Mouse (Mus musculus) brain, embryonic 18.5 days (tissue): ENCODE data around the gene Kif5a.
"Not testable (repeated sequence)": the region's sequence is repeated elsewhere in the genome, so short reads cannot be mapped to it uniquely, and the experiment has no call there.

Experiments used
- DNase-seq: peaks from one replicate; pipeline ENCODE4 v3.0.0-alpha.2; 2012; ENCODE audit warnings: low read depth, low spot score

Kif5a gene

GRCm38 (mm10) chr10:127262548-127263398, at the start of gene Kif5a:
TSS of gene Kif5a (minus strand) at chr10:127263348.
- DNase-seq = peak; percentile 34

GRCm38 (mm10) chr10:127312858-127313257, 49.7 kb upstream of the Kif5a start:
- no peak for DNase-seq

GRCm38 (mm10) chr10:127312356-127312676, 49.2 kb upstream of the Kif5a start:
- DNase-seq = peak; percentile 40

- DNase-seq = peak; percentile 92
These were observed 48.6 kb upstream of the Kif5a start, which contains the start of gene Mars for GRCm38 (mm10) chr10:127311476-127312355. TSS of gene Mars (minus strand) at chr10:127311786.

DNA sequence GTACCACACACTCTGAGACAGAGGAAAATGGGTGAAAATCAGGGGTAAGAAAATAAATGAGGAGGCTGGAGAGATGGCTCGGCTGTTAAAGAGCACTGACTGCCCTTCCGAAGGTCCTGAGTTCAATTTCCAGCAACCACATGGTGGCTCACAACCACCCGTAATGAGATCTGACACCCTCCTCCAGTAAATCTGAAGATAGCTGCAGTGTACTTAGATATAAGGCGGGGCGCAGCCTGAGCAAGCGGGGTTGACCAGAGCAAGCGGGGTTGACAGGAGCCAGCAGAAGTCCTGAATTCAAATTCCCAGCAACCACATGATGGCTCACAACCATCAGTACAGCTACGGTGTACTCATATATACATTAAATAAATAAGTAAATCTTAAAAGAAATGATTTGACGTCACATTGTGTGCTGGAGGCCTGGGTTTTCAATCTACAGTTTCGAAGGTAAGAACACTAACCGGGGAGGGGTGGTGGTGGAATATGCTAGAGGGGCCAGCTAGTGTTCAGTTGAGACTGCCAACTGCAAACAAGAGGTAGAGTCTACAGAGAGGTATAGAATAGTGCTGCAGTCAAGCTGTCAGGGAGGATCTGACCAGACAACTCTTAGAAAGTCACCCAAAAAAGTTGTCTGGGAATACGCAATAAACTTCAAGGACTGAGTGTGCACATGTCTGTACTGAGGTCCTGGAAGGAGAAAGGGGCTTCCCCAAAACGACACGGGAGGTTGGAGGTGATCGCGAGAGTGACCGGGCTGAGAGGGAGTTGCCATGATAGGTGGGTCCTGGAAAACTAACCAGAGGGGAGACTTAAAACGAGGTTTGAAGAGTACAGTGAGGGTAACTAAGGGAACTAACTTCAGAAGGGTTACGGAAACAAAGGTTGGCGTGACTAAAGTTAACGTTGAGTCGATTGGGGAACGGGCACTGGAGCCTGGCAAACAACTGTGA, 47.7 kb upstream of the Kif5a start:
- DNase-seq = no peak

- not testable (repeated sequence) for DNase-seq
These were observed 46.0 kb upstream of the Kif5a start for GRCm38 (mm10) chr10:127309167-127309566.

GRCm38 (mm10) chr10:127303136-127303535, 40.0 kb upstream of the Kif5a start:
- DNase-seq = no peak

- DNase-seq = no peak
These were observed 37.2 kb upstream of the Kif5a start for GRCm38 (mm10) chr10:127300361-127300760.

GRCm38 (mm10) chr10:127297015-127297871, 34.1 kb upstream of the Kif5a start:
- DNase-seq = no peak

DNA sequence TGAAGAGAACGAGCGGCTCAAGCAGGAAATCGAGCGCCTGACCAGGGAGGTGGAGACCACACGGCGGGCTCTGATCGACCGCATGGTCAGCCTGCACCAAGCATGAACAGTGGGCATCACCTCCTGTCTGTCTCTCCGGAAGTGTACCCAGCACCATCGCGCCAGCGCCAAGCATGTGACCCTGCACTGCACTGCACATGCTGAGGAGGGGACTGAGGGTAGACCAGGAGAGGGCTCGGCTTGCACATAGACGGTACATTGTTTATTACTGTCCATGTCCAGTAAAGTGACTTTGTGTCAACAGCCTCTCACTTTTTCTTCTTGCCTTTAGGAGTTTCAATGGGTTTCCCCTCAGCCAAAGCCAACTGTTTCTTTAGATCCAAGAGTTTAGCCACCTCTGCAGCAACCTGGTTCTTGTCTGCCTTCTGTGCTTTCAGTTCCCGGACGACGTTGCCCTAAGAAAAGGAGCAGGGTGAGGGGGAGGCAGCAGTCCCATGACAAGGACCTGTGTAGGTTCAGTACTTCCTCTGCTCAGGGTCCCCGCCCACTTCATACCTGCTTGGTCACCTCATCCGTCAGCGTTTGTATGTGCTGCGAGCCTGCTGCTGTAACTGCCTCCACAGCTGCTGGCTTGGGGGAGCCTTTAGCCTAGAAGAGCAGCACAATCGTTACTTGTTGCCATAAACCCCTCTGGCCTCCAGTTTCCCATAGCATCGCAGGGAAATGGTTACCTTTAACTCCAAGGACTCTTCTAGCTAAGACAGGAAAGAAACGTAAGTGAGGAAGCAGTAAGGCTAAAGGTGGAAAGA, 33.0 kb upstream of the Kif5a start:
- no peak for DNase-seq

DNA sequence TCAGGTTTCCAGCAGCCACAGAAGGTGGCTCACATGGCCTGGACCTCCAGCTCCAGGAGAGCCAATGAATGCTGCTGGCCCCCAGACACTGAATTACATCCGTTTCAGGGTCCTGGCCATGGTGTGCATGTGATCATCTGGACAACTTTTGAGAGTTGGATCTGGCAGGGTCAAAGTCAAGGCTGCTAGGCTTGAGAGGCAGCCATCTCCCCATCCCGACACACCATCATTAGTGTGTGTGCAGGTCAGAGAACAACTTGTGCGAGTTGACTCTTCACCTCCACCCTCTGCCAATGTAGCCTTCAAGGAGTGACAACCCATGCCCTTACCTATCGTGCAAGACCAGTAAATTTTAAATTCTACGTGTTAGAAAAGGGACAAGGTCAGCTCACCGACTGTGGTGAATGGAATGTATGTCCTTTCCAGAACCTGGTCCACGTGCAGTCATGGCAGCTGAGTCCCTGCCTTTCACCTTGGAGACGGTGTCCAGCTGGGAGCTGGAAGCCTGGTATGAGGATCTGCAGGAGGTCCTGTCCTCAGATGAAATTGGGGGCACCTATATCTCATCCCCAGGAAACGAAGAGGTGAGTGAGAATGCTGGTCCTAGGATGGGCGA, 31.9 kb upstream of the Kif5a start:
- no peak for DNase-seq

DNA sequence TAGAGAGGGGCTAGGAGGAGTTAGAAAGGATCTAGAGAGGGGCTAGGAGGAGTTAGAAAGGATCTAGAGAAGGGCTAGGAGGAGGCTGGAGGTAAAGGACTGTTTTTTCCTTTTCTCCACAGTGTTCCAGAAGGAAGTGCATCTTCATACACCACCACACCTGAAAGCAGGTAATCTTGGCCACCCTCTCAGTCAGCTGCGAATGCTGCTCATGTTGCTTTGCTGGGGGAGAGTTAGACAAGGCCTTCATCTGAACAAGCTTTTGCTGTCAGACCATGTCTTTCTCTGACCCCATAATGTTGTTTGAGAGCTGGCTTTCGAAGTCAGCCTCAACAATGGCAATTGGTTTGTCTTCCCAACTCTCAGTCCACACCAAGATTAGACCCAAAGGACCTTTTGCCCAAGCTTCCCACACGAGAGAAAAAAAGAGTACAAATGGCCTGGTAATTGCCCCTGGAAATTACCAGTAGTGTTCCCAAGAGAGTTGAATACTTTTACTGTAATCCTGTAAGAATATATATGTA, 30.5 kb upstream of the Kif5a start:
- DNase-seq = no peak

DNA sequence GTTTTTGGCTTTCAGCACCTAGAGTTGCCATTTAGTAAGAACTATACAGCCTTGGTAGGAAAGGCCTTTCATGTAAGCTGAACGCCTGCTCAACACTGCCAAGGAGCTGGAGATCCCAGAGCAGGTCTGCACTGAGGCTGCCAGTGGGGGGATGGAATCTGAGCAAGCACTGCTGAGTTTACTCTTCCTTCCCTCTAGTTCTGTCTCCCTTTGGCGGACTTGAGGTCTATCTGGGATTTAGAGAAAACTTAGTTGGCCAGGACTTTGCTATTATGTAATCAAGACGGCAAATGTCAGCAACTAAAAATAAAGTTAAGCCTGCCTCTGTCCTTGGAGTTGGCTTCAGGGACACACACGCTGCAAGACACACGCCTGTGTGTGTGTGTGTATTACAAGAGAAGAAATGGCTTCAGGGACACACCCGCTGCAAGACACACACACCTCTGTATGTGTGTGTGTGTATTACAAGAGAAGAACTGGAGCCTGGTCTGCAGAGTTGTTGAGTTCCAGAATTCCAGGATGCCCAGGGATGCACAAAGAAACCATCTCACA, 29.9 kb upstream of the Kif5a start:
- DNase-seq = no peak

DNA sequence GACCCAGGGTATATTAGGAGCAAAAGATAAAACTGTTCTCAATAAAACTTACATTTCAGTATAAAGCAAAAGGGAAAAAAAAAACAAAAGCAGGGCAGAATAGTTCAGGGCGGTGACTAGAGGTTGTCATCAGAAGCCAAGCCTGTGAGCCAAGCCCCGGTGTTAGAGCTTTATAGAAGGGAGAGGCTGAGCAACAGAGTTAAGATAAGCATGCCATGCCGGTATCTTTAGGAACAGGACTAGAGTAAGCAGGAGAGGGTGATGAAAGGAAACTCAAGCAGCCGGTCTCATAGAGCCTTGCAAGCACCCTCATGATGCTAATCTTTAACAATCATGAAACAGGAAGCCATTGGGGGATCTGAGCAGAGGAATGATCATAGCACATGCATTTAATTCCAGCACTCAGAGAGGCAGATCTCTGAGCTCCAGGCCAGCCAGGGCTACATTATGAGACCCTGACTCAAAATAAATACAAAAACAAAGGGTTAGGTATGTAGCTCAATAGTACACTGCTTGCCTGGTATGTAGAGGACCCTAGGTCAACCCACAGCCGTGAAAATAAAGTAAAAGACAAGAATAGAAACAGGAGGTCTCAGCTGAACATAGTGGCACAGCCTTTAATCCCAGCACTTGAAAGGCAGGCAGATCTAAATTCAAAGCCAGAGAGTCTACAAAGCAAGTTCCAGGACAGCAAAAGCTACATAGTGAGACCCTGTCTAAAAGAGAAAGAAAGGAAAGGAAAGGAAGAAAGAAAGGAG, 28.9 kb upstream of the Kif5a start:
- no peak for DNase-seq

GRCm38 (mm10) chr10:127290930-127291880, 28.1 kb upstream of the Kif5a start:
- DNase-seq = no peak

DNA sequence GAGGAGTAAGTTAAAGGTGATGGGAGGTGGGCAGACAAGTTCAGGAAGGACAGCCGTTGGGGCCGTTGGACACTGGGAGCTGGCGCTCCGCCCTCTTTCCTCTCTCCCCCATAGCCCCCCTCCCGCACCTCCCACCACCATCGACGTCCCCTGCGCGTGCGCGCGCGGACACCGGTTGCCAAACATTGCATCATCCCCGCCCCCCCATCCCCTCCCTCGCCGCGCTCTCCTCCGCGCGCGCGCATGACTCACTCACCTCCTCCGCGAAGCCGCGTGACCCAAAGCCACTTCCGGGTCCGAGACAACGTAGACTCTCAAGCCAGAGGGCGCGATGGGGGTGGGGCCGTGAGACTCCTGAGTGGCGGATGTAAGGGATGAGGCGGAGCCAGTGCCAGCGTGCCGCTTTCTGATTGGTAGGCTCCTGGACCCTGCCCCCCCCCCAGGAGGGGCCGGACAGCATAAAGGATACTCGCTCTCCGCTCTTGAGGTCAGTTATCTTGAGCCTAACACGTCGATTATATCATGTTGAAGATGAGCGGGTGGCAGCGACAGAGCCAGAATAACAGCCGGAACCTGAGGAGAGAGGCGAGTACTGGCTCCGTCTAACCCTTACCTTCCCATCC, 27.3 kb upstream of the Kif5a start:
- peak; percentile 98 for DNase-seq
